Mouse (Mus musculus): Measurements from ENCODE around the gene Pam. TPM values are rescaled to one million over a fixed set of nuclear protein-coding genes. Genes with fewer than 3 reads are reported as not detected.

The Pam gene
- total and polyA plus RNA-seq, 3 experiments: not detected

DNA sequence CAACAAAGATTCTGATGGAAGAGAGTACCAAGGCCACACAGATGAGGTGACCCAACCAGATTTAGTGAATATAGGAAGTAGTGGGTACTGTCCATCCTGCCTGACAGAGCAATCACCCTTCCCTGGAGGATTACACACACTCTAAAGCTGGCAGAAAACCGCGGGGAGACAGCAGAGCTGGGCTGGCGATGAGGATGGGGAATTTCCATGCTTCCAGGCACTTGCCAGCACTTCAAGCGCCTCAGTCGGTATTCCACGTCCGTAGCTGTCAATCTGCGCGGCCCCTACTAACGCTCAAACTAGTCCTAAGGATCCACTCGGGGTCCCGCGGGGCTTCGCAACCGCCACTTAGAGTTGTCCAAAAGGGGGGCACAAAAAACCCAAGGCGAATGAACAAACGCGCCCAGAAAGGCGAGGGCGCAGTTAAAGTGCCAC lies 618 bp downstream of the Pam start:
- Histone ChIP-seq H3K79me2 (ENCODE audit: control insufficient read depth, insufficient read depth, low read length, poor library complexity) (no peaks in the 10 kb centered on the region), H3K27me3 (ENCODE audit: control insufficient read depth in 1 of 2, insufficient read depth in 2 of 2, low read length in 2 of 2) (no peaks in the 10 kb centered on the region), H3K4me1 (ENCODE audit: control insufficient read depth in 1 of 2, insufficient read depth in 2 of 2, low read length in 2 of 2) (no peaks in the 10 kb centered on the region), H3K9me3 (replicated peaks; ENCODE audit: insufficient read depth, low read length) (no peaks in the 10 kb centered on the region), H3K9ac (ENCODE audit: control insufficient read depth, low read depth, low read length, poor library complexity, severe bottlenecking) (no peak overlapping the region), H3K4me3 (ENCODE audit: control insufficient read depth in 1 of 2, insufficient read depth in 1 of 2, low read depth in 2 of 2, low read length in 2 of 2) (no peak overlapping the region), H3K27ac (ENCODE audit: control insufficient read depth, low read depth, low read length) (no peak overlapping the region), H3K36me3 (ENCODE audit: control insufficient read depth in 1 of 2, insufficient read depth in 2 of 2, low read length in 2 of 2) (no peaks in the 10 kb centered on the region)
- DNase-seq (ENCODE audit: low read depth, low spot score): no peak
- no peak for TF ChIP-seq UBTF (IDR thresholded peaks at IDR 0.05; ENCODE audit: borderline replicate concordance, insufficient read depth, low read depth, low read length)
- TF ChIP-seq ZC3H11A (IDR thresholded peaks at IDR 0.05; ENCODE audit: low read depth, low read length): no peak
- TF ChIP-seq MYC (IDR thresholded peaks at IDR 0.05; ENCODE audit: low read depth, low read length): no peak
- no peak for TF ChIP-seq MAZ (IDR thresholded peaks at IDR 0.05; ENCODE audit: low read depth, low read length)
- TF ChIP-seq KAT2A (conservative IDR thresholded peaks at IDR 0.05; ENCODE audit: low read depth, low read length): no peak
- no peak for TF ChIP-seq SIN3A (IDR thresholded peaks at IDR 0.05; ENCODE audit: low read length)
- TF ChIP-seq USF2 (IDR thresholded peaks at IDR 0.05; ENCODE audit: borderline replicate concordance in 1 of 2, insufficient read depth in 1 of 2, low read depth in 1 of 2, low read length in 2 of 2): no peak
- TF ChIP-seq BHLHE40 (IDR thresholded peaks at IDR 0.05; ENCODE audit: borderline replicate concordance, low read depth, low read length): no peak
- no peak for TF ChIP-seq RAD21 (IDR thresholded peaks at IDR 0.05; ENCODE audit: low read depth, low read length)
- TF ChIP-seq ZMIZ1 (IDR thresholded peaks at IDR 0.05; ENCODE audit: low read depth, low read length): no peak
- no peak for TF ChIP-seq GATA1 (IDR thresholded peaks at IDR 0.05; ENCODE audit: low read depth, low read length)
- no peak for TF ChIP-seq TBP (IDR thresholded peaks at IDR 0.05; ENCODE audit: low read depth, low read length)

DNA sequence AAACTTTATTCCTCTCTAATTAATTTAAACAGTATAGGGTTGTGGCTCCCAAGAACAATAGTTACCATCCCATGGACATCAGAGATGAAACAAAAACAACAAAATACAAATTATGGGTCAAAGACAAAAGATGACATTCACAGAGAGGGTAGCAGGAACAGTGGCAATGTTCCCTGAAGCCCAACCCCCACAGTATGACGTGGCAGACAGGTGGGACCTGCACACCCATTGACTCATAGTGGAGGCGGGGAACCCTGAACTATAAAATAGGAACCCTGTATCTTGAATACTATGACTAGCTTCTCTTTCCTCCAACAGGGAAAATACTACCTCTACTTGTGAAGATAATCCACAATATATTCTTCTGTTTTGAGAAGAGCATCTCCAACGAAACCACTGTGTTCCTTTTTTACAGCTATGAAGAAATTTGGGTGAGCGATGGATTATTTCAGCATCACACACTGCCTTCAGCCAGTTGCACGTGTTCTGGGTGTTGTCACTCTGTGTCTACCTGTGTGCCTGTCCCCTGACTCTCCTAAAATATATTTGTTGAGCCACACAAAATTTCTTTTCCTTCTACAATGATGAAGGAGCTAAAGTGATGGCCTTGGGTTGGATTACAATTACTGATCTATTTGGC lies 6.0 kb downstream of the Pam start:
- no peak overlapping the region for H3K9ac ChIP-seq (ENCODE audit: control insufficient read depth, low read depth, low read length, poor library complexity, severe bottlenecking)
- DNase-seq (ENCODE audit: low read depth, low spot score): no peak
- H3K79me2 ChIP-seq (ENCODE audit: control insufficient read depth, insufficient read depth, low read length, poor library complexity): no peaks in the 10 kb centered on the region
- H3K4me1 ChIP-seq (ENCODE audit: control insufficient read depth in 1 of 2, insufficient read depth in 2 of 2, low read length in 2 of 2): no peaks in the 10 kb centered on the region
- no peak overlapping the region for H3K4me3 ChIP-seq (ENCODE audit: control insufficient read depth in 1 of 2, insufficient read depth in 1 of 2, low read depth in 2 of 2, low read length in 2 of 2)
- H3K27ac ChIP-seq (ENCODE audit: control insufficient read depth, low read depth, low read length): no peak overlapping the region
- H3K36me3 ChIP-seq (ENCODE audit: control insufficient read depth in 1 of 2, insufficient read depth in 2 of 2, low read length in 2 of 2): no peaks in the 10 kb centered on the region
- H3K9me3 ChIP-seq (replicated peaks; ENCODE audit: insufficient read depth, low read length): no peaks in the 10 kb centered on the region
- H3K27me3 ChIP-seq (ENCODE audit: control insufficient read depth in 1 of 2, insufficient read depth in 2 of 2, low read length in 2 of 2): no peaks in the 10 kb centered on the region
- TF ChIP-seq UBTF (IDR thresholded peaks at IDR 0.05; ENCODE audit: borderline replicate concordance, insufficient read depth, low read depth, low read length) (no peak), ELF1 (IDR thresholded peaks at IDR 0.05; ENCODE audit: low read depth, low read length) (no peak), SMC3 (IDR thresholded peaks at IDR 0.05; ENCODE audit: low read depth, low read length) (no peak), BHLHE40 (IDR thresholded peaks at IDR 0.05; ENCODE audit: borderline replicate concordance, low read depth, low read length) (no peak), GATA1 (IDR thresholded peaks at IDR 0.05; ENCODE audit: low read depth, low read length) (no peak), POLR2A (IDR thresholded peaks at IDR 0.05; ENCODE audit: control insufficient read depth in 1 of 2, insufficient read depth in 1 of 2, low read depth in 1 of 2, low read length in 2 of 2, poor library complexity in 1 of 2) (no peak), TAL1 (IDR thresholded peaks at IDR 0.05; ENCODE audit: low read length) (no peak), CTCF (IDR thresholded peaks at IDR 0.05 in 2 of 3, conservative IDR thresholded peaks at IDR 0.05 in 1 of 3; ENCODE audit: control insufficient read depth in 1 of 3, insufficient read depth in 1 of 3, low read depth in 2 of 3, low read length in 3 of 3, poor library complexity in 1 of 3, severe bottlenecking in 1 of 3) (no peak), NELFE (IDR thresholded peaks at IDR 0.05; ENCODE audit: low read depth, low read length) (no peak), NRF1 (IDR thresholded peaks at IDR 0.05; ENCODE audit: insufficient read depth, low read depth, low read length, poor library complexity, severe bottlenecking) (no peak), RCOR1 (IDR thresholded peaks at IDR 0.05; ENCODE audit: low read depth, low read length) (no peak), E2F4 (IDR thresholded peaks at IDR 0.05; ENCODE audit: borderline replicate concordance, low read depth, low read length) (no peak), MXI1 (IDR thresholded peaks at IDR 0.05; ENCODE audit: low read depth, low read length) (no peak)
